Mouse (Mus musculus) kidney, adult 2 months (tissue): Measurements from ENCODE around the gene Gm5862. TPM values are rescaled to one million over a fixed set of nuclear protein-coding genes. Genes with fewer than 3 reads are reported as not detected.
"Not testable (repeated sequence)": the region's sequence is repeated elsewhere in the genome, so short reads cannot be mapped to it uniquely, and the experiment has no call there.

Experiments
- DNase-seq: peaks from one replicate; pipeline ENCODE4 v3.0.0; 2021
- H3K27ac ChIP-seq: fragments of 200-500 bp; 2 replicates; pipeline ENCODE4 v1.5.1; 2012; ENCODE audit warnings: low read depth, low read length, control low read depth, inconsistent platforms; ENCODE audit not compliant: insufficient read depth
- H3K27me3 ChIP-seq: fragments of 200-500 bp; replicated peaks from 2 replicates; pipeline ENCODE4 v1.6.1; 2012; ENCODE audit warnings: mild to moderate bottlenecking, moderate library complexity, low read length, inconsistent platforms; ENCODE audit not compliant: control insufficient read depth, insufficient read depth
- H3K36me3 ChIP-seq: fragments of 200-500 bp; 2 replicates; pipeline ENCODE4 v1.6.1; 2012; ENCODE audit warnings: mild to moderate bottlenecking, moderate library complexity, low read length, inconsistent platforms; ENCODE audit not compliant: control insufficient read depth, insufficient read depth
- H3K4me1 ChIP-seq: fragments of 200-500 bp; 2 replicates; pipeline ENCODE4 v1.6.1; 2011; ENCODE audit warnings: low read length; ENCODE audit not compliant: control insufficient read depth, insufficient read depth
- H3K4me3 ChIP-seq: fragments of 200-500 bp; 2 replicates; pipeline ENCODE4 v1.5.1; 2011; ENCODE audit warnings: mild to moderate bottlenecking, low read depth, low read length, control low read depth; ENCODE audit not compliant: insufficient read depth
- CTCF ChIP-seq: fragments of 200-500 bp; conservative IDR thresholded peaks from 2 replicates; pipeline ENCODE4 v1.5.1; 2011; ENCODE audit warnings: low read depth, mild to moderate bottlenecking, control low read depth, low read length, moderate library complexity, mixed read lengths; ENCODE audit not compliant: insufficient read depth, insufficient read length
- POLR2A ChIP-seq: fragments of 200-500 bp; IDR thresholded peaks from one replicate; pipeline ENCODE4 v1.6.1; 2011; ENCODE audit warnings: low read depth, low read length, control low read depth
- WGBS: fragments of 180-500 bp; shearing (Covaris S2); methylation state at CpG from one replicate; pipeline ENCODE4 v1.1.7; 2018; 5-methylcytosine and 5-hydroxymethylcytosine counted together
- polyA plus RNA-seq: library from polyadenylated mRNA; depleted of rRNA; stranded (reverse); fragments of >200 nt; gene quantifications from 2 replicates; pipeline ENCODE4 v1.2.3, GENCODE M21; 2012; rRNA removed

The Gm5862 gene
- polyA plus RNA-seq = not detected in 2 replicates

DNA sequence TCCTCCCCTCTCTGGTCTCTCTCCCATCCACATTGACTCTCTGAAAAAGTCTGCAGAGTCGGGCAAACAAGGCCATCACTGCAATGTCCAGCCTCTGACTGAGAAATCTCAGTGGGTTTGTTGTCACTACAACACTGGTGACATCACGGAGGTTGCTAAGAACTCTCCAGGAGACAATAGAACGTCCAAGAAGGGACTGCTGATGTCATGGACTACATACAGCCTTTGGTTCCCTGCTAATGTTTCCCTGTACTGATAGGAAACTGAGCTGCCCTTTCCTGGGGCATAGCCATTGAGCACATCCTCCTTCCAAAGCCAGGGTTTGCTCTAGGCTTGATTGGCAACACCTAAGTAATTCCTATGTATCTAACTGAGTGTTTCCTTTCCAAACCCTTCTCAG lies at the start of gene Gm5862:
TSS of gene Gm5862 (minus strand) at position 101 of the 400 bp plus-strand sequence.
- H3K4me1 ChIP-seq, H3K27ac ChIP-seq, DNase-seq, H3K4me3 ChIP-seq, H3K36me3 ChIP-seq, H3K27me3 ChIP-seq: not testable (repeated sequence)
- WGBS = no CpG with 5 or more reads among the region's 3 CpGs

DNA sequence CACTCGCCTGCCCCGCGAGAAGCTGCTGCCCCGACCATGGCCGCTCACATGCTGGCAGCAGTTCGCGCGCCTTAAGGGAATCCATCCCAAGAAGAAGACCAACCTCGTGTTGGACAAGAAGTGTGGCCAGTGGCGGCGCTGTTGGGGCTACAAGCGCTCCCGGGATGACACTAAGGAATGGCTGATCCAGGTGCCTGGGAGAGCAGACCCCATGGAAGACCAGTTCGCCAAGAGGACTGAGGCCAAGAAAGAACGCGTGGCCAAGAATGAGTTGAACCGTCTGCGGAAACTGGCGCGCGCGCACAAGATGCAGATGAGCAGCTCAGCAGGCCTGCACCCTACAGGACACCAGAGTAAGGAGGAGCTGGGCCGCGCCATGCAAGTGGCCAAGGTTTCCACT lies 48.0 kb upstream of the Gm5862 start:
- Histone ChIP-seq H3K4me3 (no peak overlapping the region), H3K27me3 (no peaks in the 10 kb centered on the region), H3K36me3 (no peaks in the 10 kb centered on the region), H3K4me1 (no peaks in the 10 kb centered on the region), H3K27ac (no peak overlapping the region)
- 91% methylated on average over 24 of the region's 24 CpGs for WGBS
- no peak for DNase-seq
- TF ChIP-seq POLR2A (no peak), CTCF (no peak)

DNA sequence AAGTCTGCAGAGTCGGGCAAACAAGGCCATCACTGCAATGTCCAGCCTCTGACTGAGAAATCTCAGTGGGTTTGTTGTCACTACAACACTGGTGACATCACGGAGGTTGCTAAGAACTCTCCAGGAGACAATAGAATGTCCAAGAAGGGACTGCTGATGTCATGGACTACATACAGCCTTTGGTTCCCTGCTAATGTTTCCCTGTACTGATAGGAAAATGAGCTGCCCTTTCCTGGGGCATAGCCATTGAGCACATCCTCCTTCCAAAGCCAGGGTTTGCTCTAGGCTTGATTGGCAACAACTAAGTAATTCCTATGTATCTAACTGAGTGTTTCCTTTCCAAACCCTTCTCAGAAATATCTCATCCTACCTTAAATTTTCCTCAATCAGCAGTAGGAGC lies 35.8 kb upstream of the Gm5862 start, which contains the start of gene Gm7347:
TSS of gene Gm7347 (minus strand) at position 101 of the 400 bp plus-strand sequence.
- not testable (repeated sequence) for DNase-seq, H3K27me3 ChIP-seq
- no CpG with 5 or more reads among the region's 2 CpGs for WGBS

DNA sequence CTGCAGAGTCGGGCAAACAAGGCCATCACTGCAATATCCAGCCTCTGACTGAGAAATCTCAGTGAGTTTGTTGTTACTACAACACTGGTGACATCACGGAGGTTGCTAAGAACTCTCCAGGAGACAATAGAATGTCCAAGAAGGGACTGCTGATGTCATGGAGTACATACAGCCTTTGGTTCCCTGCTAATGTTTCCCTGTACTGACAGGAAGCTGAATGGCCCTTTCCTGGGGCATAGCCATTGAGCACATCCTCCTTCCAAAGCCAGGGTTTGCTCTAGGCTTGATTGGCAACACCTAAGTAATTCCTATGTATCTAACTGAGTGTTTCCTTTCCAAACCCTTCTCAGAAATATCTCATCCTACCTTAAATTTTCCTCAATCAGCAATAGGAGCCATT lies 16.7 kb upstream of the Gm5862 start, which contains the start of gene Speer4a:
TSS of gene Speer4a (minus strand) at position 101 of the 400 bp plus-strand sequence.
- not testable (repeated sequence) for H3K4me1 ChIP-seq, H3K27me3 ChIP-seq, H3K27ac ChIP-seq, DNase-seq, H3K36me3 ChIP-seq, H3K4me3 ChIP-seq
- 80% methylated on average over 2 of the region's 2 CpGs for WGBS

More for the DNA sequence above, 35.8 kb upstream of the Gm5862 start, which contains the start of gene Gm7347:
- not testable (repeated sequence) for H3K4me3 ChIP-seq, H3K4me1 ChIP-seq, H3K27ac ChIP-seq, H3K36me3 ChIP-seq

DNA sequence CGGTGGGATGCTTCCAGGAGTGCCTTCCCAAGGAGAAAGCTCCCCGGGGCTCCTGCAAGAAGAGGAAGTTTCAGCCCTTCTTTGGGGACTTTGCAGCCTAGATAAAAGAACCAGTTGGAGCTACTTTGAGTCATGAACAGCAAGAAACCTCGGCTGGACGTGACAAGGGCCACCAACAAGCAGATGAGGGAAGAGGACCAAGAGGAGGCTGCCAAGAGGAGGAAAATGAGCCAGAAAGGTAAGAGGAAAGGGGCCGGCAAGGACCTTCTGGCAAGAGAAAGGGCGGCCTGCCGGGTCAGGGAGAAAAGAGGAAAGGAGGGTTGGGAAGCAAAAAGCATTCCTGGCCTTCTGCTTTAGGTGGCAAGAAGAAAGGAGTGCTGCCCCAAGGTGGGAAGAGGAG lies 15.0 kb downstream of the Gm5862 start:
- 61% methylated on average over 7 of the region's 7 CpGs for WGBS
- not testable (repeated sequence) for H3K27ac ChIP-seq, H3K27me3 ChIP-seq, H3K4me3 ChIP-seq, H3K36me3 ChIP-seq, H3K4me1 ChIP-seq, DNase-seq

DNA sequence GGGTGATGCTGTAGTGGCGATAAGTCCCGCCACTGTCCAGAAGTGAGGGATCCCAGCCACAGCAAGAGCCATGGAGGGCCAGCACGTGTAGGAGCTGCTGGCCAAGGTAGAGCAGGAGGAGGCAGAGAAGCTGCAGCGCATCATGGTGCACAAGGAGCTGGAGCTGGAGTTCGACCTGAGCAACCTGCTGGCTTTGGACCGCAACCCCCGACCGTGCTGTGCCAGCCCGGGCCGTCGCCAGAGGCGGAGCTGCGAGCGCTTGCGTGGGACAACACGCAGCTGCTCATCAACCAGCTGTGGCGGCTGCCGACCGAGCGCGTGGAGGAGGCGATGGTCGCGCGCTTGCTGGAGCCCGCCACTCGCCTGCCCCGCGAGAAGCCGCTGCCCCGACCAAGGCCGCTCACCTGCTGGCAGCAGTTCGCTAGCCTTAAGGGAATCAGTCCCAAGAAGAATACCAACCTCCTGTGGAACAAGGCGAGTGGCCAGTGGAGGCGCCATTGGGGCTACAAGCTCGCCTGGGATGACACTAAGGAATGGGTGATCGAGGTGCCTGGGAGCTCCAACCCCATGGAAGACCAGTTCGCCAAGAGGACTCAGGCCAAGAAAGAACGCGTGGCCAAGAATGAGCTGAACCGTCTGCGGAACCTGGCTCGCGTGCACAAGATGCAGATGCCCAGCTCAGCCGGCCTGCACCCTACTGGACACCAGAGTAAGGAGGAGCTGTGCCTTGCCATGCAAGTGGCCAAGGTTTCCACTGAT lies 15.6 kb downstream of the Gm5862 start:
- not testable (repeated sequence) for H3K27me3 ChIP-seq, DNase-seq, H3K36me3 ChIP-seq, H3K4me1 ChIP-seq, H3K27ac ChIP-seq, H3K4me3 ChIP-seq
- 17% methylated on average over 45 of the region's 45 CpGs for WGBS

DNA sequence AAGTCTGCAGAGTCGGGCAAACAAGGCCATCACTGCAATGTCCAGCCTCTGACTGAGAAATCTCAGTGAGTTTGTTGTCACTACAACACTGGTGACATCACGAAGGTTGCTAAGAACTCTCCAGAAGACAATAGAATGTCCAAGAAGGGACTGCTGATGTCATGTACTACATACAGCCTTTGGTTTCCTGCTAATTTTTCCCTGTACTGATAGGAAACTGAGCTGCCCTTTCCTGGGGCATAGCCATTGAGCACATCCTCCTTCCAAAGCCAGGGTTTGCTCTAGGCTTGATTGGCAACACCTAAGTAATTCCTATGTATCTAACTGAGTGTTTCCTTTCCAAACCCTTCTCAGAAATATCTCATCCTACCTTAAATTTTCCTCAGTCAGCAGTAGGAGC lies 18.0 kb downstream of the Gm5862 start, which contains the start of gene Gm1979:
TSS of gene Gm1979 (minus strand) at position 101 of the 400 bp plus-strand sequence.
- H3K27ac ChIP-seq, DNase-seq, H3K36me3 ChIP-seq, H3K4me1 ChIP-seq, H3K27me3 ChIP-seq, H3K4me3 ChIP-seq: not testable (repeated sequence)
- WGBS = 77% methylated on average over 1 of the region's 2 CpGs

DNA sequence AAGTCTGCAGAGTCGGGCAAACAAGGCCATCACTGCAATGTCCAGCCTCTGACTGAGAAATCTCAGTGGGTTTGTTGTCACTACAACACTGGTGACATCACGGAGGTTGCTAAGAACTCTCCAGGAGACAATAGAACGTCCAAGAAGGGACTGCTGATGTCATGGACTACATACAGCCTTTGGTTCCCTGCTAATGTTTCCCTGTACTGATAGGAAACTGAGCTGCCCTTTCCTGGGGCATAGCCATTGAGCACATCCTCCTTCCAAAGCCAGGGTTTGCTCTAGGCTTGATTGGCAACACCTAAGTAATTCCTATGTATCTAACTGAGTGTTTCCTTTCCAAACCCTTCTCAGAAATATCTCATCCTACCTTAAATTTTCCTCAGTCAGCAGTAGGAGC lies 34.2 kb downstream of the Gm5862 start, which contains the start of gene Gm21698:
TSS of gene Gm21698 (minus strand) at position 101 of the 400 bp plus-strand sequence.
- not testable (repeated sequence) for H3K27me3 ChIP-seq, H3K4me1 ChIP-seq, H3K4me3 ChIP-seq, H3K27ac ChIP-seq, DNase-seq, H3K36me3 ChIP-seq
- WGBS = no CpG with 5 or more reads among the region's 3 CpGs

DNA sequence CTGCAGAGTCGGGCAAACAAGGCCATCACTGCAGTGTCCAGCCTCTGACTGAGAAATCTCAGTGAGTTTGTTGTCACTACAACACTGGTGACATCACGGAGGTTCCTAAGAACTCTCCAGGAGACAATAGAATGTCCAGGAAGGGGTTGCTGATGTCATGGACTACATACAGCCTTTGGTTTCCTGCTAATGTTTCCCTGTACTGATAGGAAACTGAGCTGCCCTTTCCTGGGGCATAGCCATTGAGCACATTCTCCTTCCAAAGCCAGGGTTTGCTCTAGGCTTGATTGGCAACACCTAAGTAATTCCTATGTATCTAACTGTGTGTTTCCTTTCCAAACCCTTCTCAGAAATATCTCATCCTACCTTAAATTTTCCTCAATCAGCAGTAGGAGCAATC lies 50.2 kb downstream of the Gm5862 start, which contains the start of gene Gm21680:
TSS of gene Gm21680 (minus strand) at position 101 of the 400 bp plus-strand sequence.
- no CpG with 5 or more reads among the region's 2 CpGs for WGBS
- H3K36me3 ChIP-seq, DNase-seq, H3K27ac ChIP-seq, H3K4me3 ChIP-seq, H3K27me3 ChIP-seq, H3K4me1 ChIP-seq: not testable (repeated sequence)
